In the genomic region with DNA sequence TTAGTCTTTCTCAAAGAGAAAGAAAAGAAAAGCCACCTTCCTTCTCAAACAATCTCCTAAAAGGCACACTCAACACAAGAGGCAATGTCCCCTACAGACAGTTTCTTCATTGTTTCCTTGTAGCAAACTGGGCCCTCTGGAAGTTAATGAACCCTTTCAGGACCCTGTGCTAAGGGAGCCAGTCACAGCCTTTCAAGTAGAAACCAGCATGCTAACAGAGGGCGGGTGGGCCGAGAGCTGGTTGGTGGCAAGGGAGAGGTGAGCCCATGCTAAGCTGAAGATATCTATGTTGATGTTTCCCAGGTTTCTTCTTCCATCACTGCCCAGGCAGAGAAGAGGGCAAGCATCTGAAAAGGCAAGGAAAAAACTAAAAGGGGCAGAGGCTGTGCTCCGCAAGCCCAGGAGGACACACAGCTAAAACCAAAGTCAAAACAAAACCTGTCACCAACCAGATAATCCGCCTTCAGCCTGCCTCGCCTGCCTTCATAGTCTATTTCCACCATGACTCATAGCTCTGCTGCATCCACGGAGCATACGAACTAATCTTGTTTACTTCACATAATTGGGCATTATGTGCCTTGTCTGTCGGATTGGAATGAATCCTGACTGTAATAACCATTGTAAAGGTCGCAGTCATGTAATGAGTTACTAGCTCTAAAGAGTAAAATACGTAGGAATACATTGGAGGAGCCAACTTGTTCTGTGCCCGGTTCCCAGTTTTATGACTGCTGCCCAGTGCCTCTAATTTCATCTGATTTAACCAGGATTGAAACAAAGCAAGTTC, we compare ENCODE assay signal across 16 mouse cellular contexts. TPM values are rescaled to one million over a fixed set of nuclear protein-coding genes. Genes with fewer than 3 reads are reported as not detected.
A peak's percentile ranks its signal among the peaks of the same experiment; 100 is the strongest.
DNase-seq lines count a peak whose midpoint lies in the region; ATAC-seq and TF ChIP-seq lines count a peak whose summit lies in the region.
"Had no signal": no experiment of that assay in that cellular context is flagged by ENCODE, and none has a peak within 500 bp of the region (broad histone marks: within the 10 kb centered on the region; RNA-seq: fewer than 3 reads in every experiment).

No protein-coding gene starts in this region.

- H3K27ac ChIP-seq in kidney, postnatal 0 days, result 0 out of 2 replicates have a peak overlapping the region, but pooled peaks have one; percentile 21
- H3K27ac ChIP-seq in midbrain, embryonic 13.5 days, result no peak overlapping the region
- H3K27ac ChIP-seq: heart, embryonic 15.5 days; limb, embryonic 13.5 days; midbrain, embryonic 10.5 days had no signal

- H3K4me2 ChIP-seq in kidney, postnatal 0 days (ENCODE audit: low read length), result no peak overlapping the region
- no peak overlapping the region for H3K4me2 ChIP-seq in midbrain, embryonic 13.5 days (replicated peaks)
- H3K4me2 ChIP-seq: heart, embryonic 15.5 days; limb, embryonic 13.5 days had no signal

- H3K4me1 ChIP-seq in kidney, postnatal 0 days (replicated peaks; ENCODE audit: insufficient read depth, low read length), result peaks cover 4% of the 10 kb centered on the region; the same call in 1 of the 2 replicates
- H3K4me1 ChIP-seq in midbrain, embryonic 13.5 days (replicated peaks), result peaks cover 6% of the 10 kb centered on the region; the same call in 1 of the 2 replicates

- H3K9me3 ChIP-seq in kidney, postnatal 0 days (replicated peaks; ENCODE audit: low read length), result no peaks in the 10 kb centered on the region
- H3K9me3 ChIP-seq in midbrain, embryonic 13.5 days, result no peaks in the 10 kb centered on the region
- H3K9me3 ChIP-seq: heart, embryonic 15.5 days; limb, embryonic 13.5 days; midbrain, embryonic 10.5 days had no signal

- in situ Hi-C loops in Patski (cut with MboI; ENCODE audit: low pct_unique_long_range_greater_than_20kb), result no loop called here

- H3K27me3 ChIP-seq in kidney, postnatal 0 days (ENCODE audit: insufficient read depth, low read length), result no peaks in the 10 kb centered on the region
- H3K27me3 ChIP-seq in Patski, result peaks cover 4% of the 10 kb centered on the region
- H3K27me3 ChIP-seq in midbrain, embryonic 13.5 days, result no peaks in the 10 kb centered on the region
- H3K27me3 ChIP-seq: heart, embryonic 15.5 days had no signal

- CTCF ChIA-PET in Patski (lab: Charles Lee), result interaction anchor here (1.2 to 1.8 kb wide), 3 partner anchors 12 to 30 kb away, joined by 3 to 4 read pairs (median 4); no protein-coding TSS in a partner anchor

- DNase-seq in kidney, postnatal 0 days (ENCODE audit: low spot score), result peak; percentile 30
- DNase-seq in kidney, adult 8-10 months, result no peak
- peak; percentile 82 for DNase-seq in MN1 (ENCODE audit: low spot score)
- peak; percentile 54 for DNase-seq in Patski (ENCODE audit: low read depth, low spot score)
- DNase-seq in kidney, postnatal 14 days, result peak; percentile 6
- no peak for DNase-seq in frontal cortex, postnatal 10 days (ENCODE audit: low spot score in 2 of 2)
- no peak for DNase-seq in gastrocnemius, adult 8-10 months (ENCODE audit: low spot score in 2 of 2)
- DNase-seq: cerebellum, postnatal 10 days; spleen, adult 18-20 months; thymus, postnatal 25 days had no signal

- TF ChIP-seq CTCF in kidney, postnatal 0 days (IDR thresholded peaks at IDR 0.05; ENCODE audit: low read depth), result no peak
- TF ChIP-seq CTCF in Patski (IDR thresholded peaks at IDR 0.05), result no peak

- 54% methylated on average over 11 of the region's 11 CpGs for WGBS in kidney, postnatal 0 days
- 64% methylated on average over 11 of the region's 11 CpGs for WGBS in midbrain, embryonic 13.5 days

- POLR2A ChIA-PET in Patski (lab: Charles Lee), result no interaction called here

- H3K4me3 ChIP-seq in kidney, postnatal 0 days (replicated peaks; ENCODE audit: low read depth, low read length), result no peak overlapping the region
- no peak overlapping the region for H3K4me3 ChIP-seq in midbrain, embryonic 13.5 days (replicated peaks)
- H3K4me3 ChIP-seq: heart, embryonic 15.5 days; limb, embryonic 13.5 days; midbrain, embryonic 10.5 days had no signal

- peak; percentile 59; the same call in 1 of the 2 replicates for ATAC-seq in kidney, postnatal 0 days (replicated peaks; ENCODE audit: low FRiP score, low read depth)
- peak; percentile 35 for ATAC-seq in Patski
- no peak for ATAC-seq in midbrain, embryonic 13.5 days

- no peaks in the 10 kb centered on the region for H3K36me3 ChIP-seq in kidney, postnatal 0 days (ENCODE audit: insufficient read depth, low read length)
- H3K36me3 ChIP-seq in midbrain, embryonic 13.5 days, result no peaks in the 10 kb centered on the region
- H3K36me3 ChIP-seq: heart, embryonic 15.5 days; limb, embryonic 13.5 days; midbrain, embryonic 10.5 days had no signal

- no peak overlapping the region for H3K9ac ChIP-seq in kidney, postnatal 0 days (ENCODE audit: low read depth, low read length)
- no peak overlapping the region for H3K9ac ChIP-seq in midbrain, embryonic 13.5 days (replicated peaks)
- H3K9ac ChIP-seq: heart, embryonic 15.5 days; limb, embryonic 13.5 days had no signal

RNA-seq across cellular contexts. Expression of a gene that starts 25.5 kb away (rescaled TPM):
- 5.9 and 6.7 TPM in 2 replicates for polyA plus RNA-seq in kidney, postnatal 0 days (2015; fragmentation: Nextera tagmentation; extraction: Ambion mirVana)
- 0.17 TPM for polyA plus RNA-seq in Patski (2021)
- 0.05 TPM in 1 of 2 replicates, not detected in the other for polyA plus RNA-seq in midbrain, embryonic 13.5 days (2015; fragmentation: Nextera tagmentation; extraction: Ambion mirVana)
- not detected for total RNA-seq in gastrocnemius, adult 8-10 months (2022)
- polyA plus RNA-seq: hindbrain, embryonic 11.5 days; midbrain, embryonic 10.5 days; neural tube, embryonic 11.5 days had no signal

RNA-seq across cellular contexts. Expression of a gene that starts 34.8 kb away (rescaled TPM):
- polyA plus RNA-seq in kidney, postnatal 0 days (2015; fragmentation: Nextera tagmentation; extraction: Ambion mirVana), result 11.2 and 13.1 TPM in 2 replicates
- polyA plus RNA-seq in Patski (2021), result 13.2 TPM
- polyA plus RNA-seq in midbrain, embryonic 13.5 days (2015; fragmentation: Nextera tagmentation; extraction: Ambion mirVana), result 18.7 and 19.5 TPM in 2 replicates
- total RNA-seq in gastrocnemius, adult 8-10 months (2022), result 10 to 100 TPM in 3 of 4 experiments, 1 to 10 TPM in 1; 9.7 to 14.7 (median 12.0) TPM

Comparison
In these comparisons a context has a peak if more than half of its experiments do, and no peak if none do; other contexts are left out.
1. DNase-seq: peak in kidney, postnatal 0 days (single experiment), MN1 (single experiment), Patski (single experiment) and kidney, postnatal 14 days (single experiment); none in kidney, adult 8-10 months (0 of 2), frontal cortex, postnatal 10 days (0 of 2) and gastrocnemius, adult 8-10 months (0 of 2).